Mouse (Mus musculus) forebrain, embryonic 11.5 days (tissue): ENCODE measurements around the gene Atp5j2. TPM values are rescaled to one million over a fixed set of nuclear protein-coding genes. Genes with fewer than 3 reads are reported as not detected.

Source experiments
- ATAC-seq: fragments of 200-750 bp; cut with Nextera tagmentation; replicated peaks from 2 replicates; pipeline ENCODE4 v1.8.0; 2017; ENCODE audit warnings: moderate TSS enrichment; ENCODE audit not compliant: low FRiP score
- DNase-seq: peaks from one replicate; pipeline ENCODE4 v3.0.0-alpha.2; 2017; ENCODE audit warnings: low spot score
- H3K27ac ChIP-seq: fragments of 300-500 bp; sonication (generic); 2 replicates; pipeline ENCODE4 v1.5.1; 2014; ENCODE audit warnings: low read depth, low read length
- H3K27me3 ChIP-seq: fragments of 300-500 bp; sonication (generic); 2 replicates; pipeline ENCODE4 v1.6.1; 2014; ENCODE audit warnings: mild to moderate bottlenecking, low read length, mixed read lengths; ENCODE audit not compliant: control insufficient read depth, insufficient read depth
- H3K36me3 ChIP-seq: fragments of 300-500 bp; sonication (generic); 2 replicates; pipeline ENCODE4 v1.6.1; 2014; ENCODE audit warnings: mild to moderate bottlenecking, low read length, moderate library complexity, mixed read lengths; ENCODE audit not compliant: control insufficient read depth, insufficient read depth
- H3K4me1 ChIP-seq: fragments of 300-500 bp; sonication (generic); replicated peaks from 2 replicates; pipeline ENCODE4 v1.6.1; 2014; ENCODE audit warnings: low read length, mixed read lengths; ENCODE audit not compliant: control insufficient read depth, insufficient read depth
- H3K4me2 ChIP-seq: fragments of 300-500 bp; sonication (generic); 2 replicates; pipeline ENCODE4 v1.6.1; 2014; ENCODE audit warnings: low read depth, mild to moderate bottlenecking, low read length, moderate library complexity, mixed read lengths; ENCODE audit not compliant: severe bottlenecking
- H3K4me3 ChIP-seq: fragments of 300-500 bp; sonication (generic); 2 replicates; pipeline ENCODE4 v1.5.1; 2014; ENCODE audit warnings: low read depth, low read length
- H3K9ac ChIP-seq: fragments of 300-500 bp; sonication (generic); 2 replicates; pipeline ENCODE4 v1.6.1; 2014; ENCODE audit warnings: low read length
- H3K9me3 ChIP-seq: fragments of 300-500 bp; sonication (generic); 2 replicates; pipeline ENCODE4 v1.6.1; 2016; ENCODE audit warnings: low read length, mixed read lengths; ENCODE audit not compliant: control insufficient read depth
- WGBS: fragments of 180-500 bp; shearing (Covaris S2); extraction: QIAGEN DNeasy Blood & Tissue Kit; methylation state at CpG from one replicate; pipeline ENCODE4 v1.1.7; 2014; 5-methylcytosine and 5-hydroxymethylcytosine counted together
- polyA plus RNA-seq: library from polyadenylated mRNA; unstranded; fragments of >200 nt; fragmentation: Nextera tagmentation; extraction: Ambion mirVana; gene quantifications from 2 replicates; pipeline ENCODE4 v1.2.1, GENCODE M21; 2014

Atp5j2 gene
- polyA plus RNA-seq, 1 experiment from 2014 or later, result 478 TPM

DNA sequence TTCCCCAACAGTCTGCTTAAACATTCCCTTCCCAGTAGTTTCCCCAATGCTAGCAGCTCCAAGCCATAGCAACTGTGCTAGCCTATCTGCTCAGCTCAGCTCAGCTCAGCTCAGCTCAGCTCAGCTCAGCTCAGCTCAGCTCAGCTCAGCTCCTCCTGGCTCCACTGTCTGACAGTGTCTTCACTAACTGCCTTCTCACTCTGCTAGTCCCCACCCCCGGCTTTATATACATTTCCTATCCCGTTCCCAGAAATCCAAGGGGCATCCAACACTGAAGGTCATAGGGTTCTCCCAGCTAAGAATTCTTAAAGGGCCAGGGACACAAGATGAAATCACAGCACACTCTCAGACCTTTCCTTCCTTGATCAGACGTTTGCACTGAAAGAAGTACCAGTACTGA is 27.2 kb downstream of the Atp5j2 start:
- WGBS, result 83% methylated on average over 3 of the region's 3 CpGs
- Histone ChIP-seq H3K4me1 (peaks cover 9% of the 10 kb centered on the region), H3K4me2 (no peak overlapping the region), H3K9me3 (no peaks in the 10 kb centered on the region), H3K36me3 (peaks cover 3% of the 10 kb centered on the region; the same call in 1 of the 2 replicates), H3K27me3 (no peaks in the 10 kb centered on the region), H3K27ac (no peak overlapping the region), H3K4me3 (no peak overlapping the region), H3K9ac (no peak overlapping the region)
- DNase-seq (no peak), ATAC-seq (no peak)

DNA sequence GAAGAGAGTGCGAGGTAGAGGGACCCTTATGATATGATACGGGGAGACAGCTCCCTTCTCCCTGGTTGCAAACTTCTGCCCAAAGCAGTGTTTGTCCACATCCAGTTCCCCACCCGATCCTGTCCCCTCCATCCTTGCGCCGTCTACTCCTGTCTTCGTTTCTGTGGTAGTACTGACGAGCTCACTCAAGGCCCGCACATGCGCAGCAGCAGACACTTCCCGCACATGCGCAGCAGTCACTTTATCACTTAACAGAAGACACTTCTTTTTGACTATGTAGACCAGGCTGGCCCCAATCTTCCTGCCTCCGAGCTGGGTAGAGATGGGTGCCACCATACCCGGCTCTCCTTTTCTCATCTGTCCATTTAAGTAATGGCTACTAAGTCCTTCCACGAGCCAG is 30.5 kb downstream of the Atp5j2 start:
- 94% methylated on average over 14 of the region's 14 CpGs for WGBS
- ATAC-seq, result no peak

DNA sequence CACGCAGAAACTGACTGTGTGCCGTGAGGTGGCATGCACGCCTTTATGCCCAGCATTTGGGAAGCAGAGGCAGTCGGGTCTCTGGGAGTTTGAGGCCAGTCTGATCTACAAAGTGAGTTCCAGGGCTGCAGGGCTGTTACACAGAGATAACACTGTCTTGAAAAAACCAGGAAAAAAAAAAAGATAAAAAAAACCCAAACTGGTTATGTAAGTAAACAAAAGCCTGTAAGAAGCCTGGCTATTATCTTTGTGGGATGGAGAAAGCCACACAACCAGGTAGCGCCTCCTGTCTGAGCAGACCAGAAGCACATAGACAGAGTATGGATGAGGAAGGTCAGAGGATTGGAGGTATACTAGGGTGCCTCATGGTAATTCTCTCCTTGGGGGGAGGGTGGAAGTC is 39.2 kb downstream of the Atp5j2 start:
- Histone ChIP-seq H3K4me2 (no peak overlapping the region), H3K36me3 (peaks cover 4% of the 10 kb centered on the region; the same call in 1 of the 2 replicates), H3K27me3 (no peaks in the 10 kb centered on the region), H3K27ac (no peak overlapping the region), H3K4me3 (no peak overlapping the region), H3K9ac (no peak overlapping the region), H3K9me3 (no peaks in the 10 kb centered on the region), H3K4me1 (no peaks in the 10 kb centered on the region)
- ATAC-seq (no peak), DNase-seq (no peak)
- WGBS, result 92% methylated on average over 5 of the region's 5 CpGs

More for the DNA sequence above, 30.5 kb downstream of the Atp5j2 start:
- peaks cover 3% of the 10 kb centered on the region; the same call in 1 of the 2 replicates for H3K4me1 ChIP-seq
- H3K27ac ChIP-seq, result no peak overlapping the region
- H3K4me2 ChIP-seq, result no peak overlapping the region
- no peaks in the 10 kb centered on the region for H3K27me3 ChIP-seq
- no peak overlapping the region for H3K9ac ChIP-seq
- peaks cover 3% of the 10 kb centered on the region; the same call in 1 of the 2 replicates for H3K36me3 ChIP-seq
- no peak overlapping the region for H3K4me3 ChIP-seq
- no peaks in the 10 kb centered on the region for H3K9me3 ChIP-seq
- DNase-seq, result no peak

DNA sequence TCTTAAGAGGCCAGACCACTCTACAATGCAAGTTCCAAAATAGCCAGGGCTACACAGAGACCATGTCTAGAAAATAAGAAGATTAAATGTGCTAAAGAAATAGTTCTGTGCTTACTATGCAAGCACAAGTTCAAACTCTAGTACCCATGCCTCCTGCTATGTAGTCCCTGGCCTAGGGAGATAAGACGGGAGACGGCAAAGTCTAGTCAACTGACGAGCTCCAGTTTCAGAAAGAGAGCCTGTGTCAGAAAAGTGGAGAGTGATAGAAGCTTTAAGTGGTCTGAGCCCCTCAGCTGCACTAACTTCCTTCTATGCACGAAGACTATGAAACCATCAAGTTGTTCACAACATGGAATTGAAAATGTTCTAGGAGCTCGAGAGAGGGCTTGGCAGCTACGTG is 42.6 kb downstream of the Atp5j2 start:
- Histone ChIP-seq H3K36me3 (peaks cover 23% of the 10 kb centered on the region), H3K27me3 (no peaks in the 10 kb centered on the region), H3K9ac (no peak overlapping the region), H3K4me2 (no peak overlapping the region), H3K27ac (no peak overlapping the region), H3K4me3 (no peak overlapping the region), H3K4me1 (no peaks in the 10 kb centered on the region), H3K9me3 (no peaks in the 10 kb centered on the region)
- ATAC-seq (no peak), DNase-seq (no peak)
- 91% methylated on average over 6 of the region's 6 CpGs for WGBS

DNA sequence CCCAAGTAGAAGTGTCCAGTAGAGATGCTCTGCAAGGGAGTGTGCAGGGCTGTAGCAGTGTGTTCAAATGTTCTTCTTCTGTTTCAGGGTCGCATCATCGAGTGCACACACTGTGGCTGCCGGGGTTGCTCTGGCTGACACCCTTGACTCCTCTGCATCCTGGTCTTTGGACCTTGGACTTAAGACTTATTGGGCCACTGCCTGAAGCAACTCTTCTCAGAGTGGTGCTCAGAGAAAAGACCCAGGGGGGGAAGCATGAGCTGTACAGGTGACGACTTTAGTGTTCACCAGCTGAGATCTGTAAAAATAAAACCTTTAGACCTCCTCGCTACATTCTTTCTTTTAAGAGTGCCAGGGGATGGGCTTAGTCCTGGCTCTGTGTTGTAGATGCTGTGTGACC is 44.1 kb downstream of the Atp5j2 start:
- Histone ChIP-seq H3K9me3 (no peaks in the 10 kb centered on the region), H3K4me1 (no peaks in the 10 kb centered on the region), H3K27me3 (no peaks in the 10 kb centered on the region), H3K27ac (no peak overlapping the region), H3K36me3 (peaks cover 27% of the 10 kb centered on the region), H3K9ac (no peak overlapping the region), H3K4me3 (no peak overlapping the region), H3K4me2 (no peak overlapping the region)
- no peak for DNase-seq
- 90% methylated on average over 5 of the region's 5 CpGs for WGBS
- ATAC-seq, result no peak

DNA sequence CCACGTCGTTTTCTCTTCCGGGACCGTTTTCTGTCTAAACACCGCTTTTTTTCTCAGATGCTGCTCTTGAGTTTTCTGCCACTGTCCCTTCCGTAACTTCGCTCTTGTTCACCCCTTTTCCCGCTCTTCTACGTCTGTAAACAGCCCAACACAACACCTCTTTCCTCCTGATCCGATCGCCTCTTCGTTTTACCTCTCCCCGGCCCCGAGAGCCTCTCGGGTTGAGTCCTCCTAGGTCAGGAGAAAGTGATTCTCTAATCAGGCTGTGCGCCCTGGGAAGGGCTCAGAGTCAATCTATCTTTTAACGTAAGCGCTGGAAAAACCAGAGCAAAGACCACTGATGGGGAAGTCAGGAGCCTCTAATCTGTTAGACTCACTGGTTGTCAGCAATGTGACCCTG is 51.3 kb downstream of the Atp5j2 start:
- ATAC-seq (0 out of 2 replicates have a peak, but pooled peaks have one; percentile 14), DNase-seq (no peak)
- no peaks in the 10 kb centered on the region for H3K27me3 ChIP-seq
- H3K9ac ChIP-seq, result peak overlapping the region; percentile 91
- H3K36me3 ChIP-seq, result peaks cover 9% of the 10 kb centered on the region; the same call in 1 of the 2 replicates
- H3K4me1 ChIP-seq, result peaks cover 11% of the 10 kb centered on the region
- peak overlapping the region; percentile 78; the same call in 1 of the 2 replicates for H3K27ac ChIP-seq
- peak overlapping the region; percentile 93 for H3K4me3 ChIP-seq
- 1% methylated on average over 18 of the region's 18 CpGs for WGBS
- no peaks in the 10 kb centered on the region for H3K9me3 ChIP-seq
- peak overlapping the region; percentile 54 for H3K4me2 ChIP-seq

DNA sequence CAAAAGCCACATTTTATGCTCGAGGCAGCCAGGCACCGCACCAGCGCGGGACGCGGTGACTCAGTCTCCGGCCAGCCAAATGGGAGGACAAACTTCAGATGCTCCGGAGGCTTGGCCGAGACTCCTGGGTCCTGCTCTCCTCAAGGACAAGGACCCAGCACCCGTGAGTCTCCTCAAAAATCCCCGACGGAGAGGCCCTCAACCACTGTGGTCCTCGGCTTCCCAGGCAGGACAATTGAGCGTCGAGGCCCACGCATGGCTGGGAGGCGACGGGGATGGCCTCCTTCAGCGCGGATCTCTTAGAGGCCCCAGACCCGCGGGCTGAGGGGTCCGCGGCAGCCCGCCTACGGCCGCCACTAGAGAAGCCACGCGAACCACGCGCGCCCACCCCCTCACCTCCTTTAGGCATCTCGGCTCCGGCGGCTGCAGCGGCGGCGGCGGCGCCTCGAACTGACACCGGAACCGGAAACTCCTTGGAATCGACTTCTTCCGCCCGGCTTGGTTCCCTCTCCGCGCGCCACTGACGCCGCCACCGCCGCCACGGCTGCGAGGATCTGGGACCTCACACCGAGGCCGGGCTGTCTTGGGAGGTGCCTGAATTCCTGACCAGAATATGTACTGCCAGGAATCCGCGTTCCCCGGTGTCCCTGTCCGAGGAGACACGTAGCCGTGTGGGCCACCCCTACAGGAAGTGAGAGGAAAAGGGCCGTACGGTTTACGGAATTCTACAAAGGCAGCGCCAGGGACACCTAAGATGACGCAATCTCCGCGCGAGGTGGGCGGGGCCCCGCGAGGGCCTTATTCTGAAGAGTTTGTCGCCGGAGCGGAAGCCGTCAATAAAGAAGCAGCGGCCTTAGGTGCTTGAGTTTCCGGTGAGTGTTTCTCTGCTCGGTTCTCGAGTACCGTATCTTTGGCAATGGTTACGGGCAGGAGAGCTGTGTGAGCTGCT is 52.0 kb downstream of the Atp5j2 start, which contains the start of the genes Pdap1 and Bud31:
Gene Pdap1 (minus strand): TSS at position 668 of the 949 bp plus-strand sequence.
Gene Bud31 (plus strand): TSS at position 792 of the 949 bp plus-strand sequence.
- Histone ChIP-seq H3K4me1 (peaks cover 11% of the 10 kb centered on the region), H3K27ac (peak within 1 kb of the TSS; percentile 78), H3K36me3 (peaks cover 4% of the 10 kb centered on the region; the same call in 1 of the 2 replicates), H3K27me3 (no peaks in the 10 kb centered on the region), H3K9me3 (no peaks in the 10 kb centered on the region), H3K4me3 (peak within 1 kb of the TSS; percentile 93), H3K4me2 (peak within 1 kb of the TSS; percentile 82), H3K9ac (peak within 1 kb of the TSS; percentile 91)
- under 1% methylated on average over 84 of the region's 84 CpGs for WGBS
- peak; percentile 96 for DNase-seq
- peak; percentile 95 for ATAC-seq

DNA sequence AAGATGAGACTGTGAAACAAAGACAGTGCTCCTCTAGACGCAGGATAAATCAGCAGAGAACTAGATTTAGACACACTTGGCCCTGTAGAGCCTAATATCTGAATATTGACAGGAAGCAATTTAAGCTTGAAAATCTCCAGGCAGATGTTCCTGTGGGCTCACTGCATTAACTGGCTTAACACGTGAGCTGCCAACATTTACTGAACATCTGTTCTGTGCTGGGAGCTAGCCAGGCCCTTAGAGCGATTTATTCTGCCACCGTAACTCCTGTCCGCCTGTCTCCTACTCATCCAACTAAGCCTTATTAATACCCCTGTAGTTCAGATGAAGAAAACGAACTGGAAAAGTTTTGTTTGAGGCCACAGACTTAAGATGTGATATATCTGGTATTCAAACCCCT is 53.0 kb downstream of the Atp5j2 start:
- Histone ChIP-seq H3K27me3 (no peaks in the 10 kb centered on the region), H3K4me2 (peak overlapping the region; percentile 82), H3K4me1 (peaks cover 11% of the 10 kb centered on the region), H3K9me3 (no peaks in the 10 kb centered on the region), H3K36me3 (peaks cover 8% of the 10 kb centered on the region; the same call in 1 of the 2 replicates), H3K4me3 (peak overlapping the region; percentile 93), H3K27ac (no peak overlapping the region), H3K9ac (peak overlapping the region; percentile 91)
- no peak for DNase-seq
- no peak for ATAC-seq
- WGBS, result 27% methylated on average over 6 of the region's 6 CpGs
